Mouse (Mus musculus): ENCODE data around the gene Srsf3. TPM values are rescaled to one million over a fixed set of nuclear protein-coding genes. Genes with fewer than 3 reads are reported as not detected.

Gene Srsf3
- total and polyA plus RNA-seq, 3 experiments, result 171 to 687 (median 380) TPM

DNA sequence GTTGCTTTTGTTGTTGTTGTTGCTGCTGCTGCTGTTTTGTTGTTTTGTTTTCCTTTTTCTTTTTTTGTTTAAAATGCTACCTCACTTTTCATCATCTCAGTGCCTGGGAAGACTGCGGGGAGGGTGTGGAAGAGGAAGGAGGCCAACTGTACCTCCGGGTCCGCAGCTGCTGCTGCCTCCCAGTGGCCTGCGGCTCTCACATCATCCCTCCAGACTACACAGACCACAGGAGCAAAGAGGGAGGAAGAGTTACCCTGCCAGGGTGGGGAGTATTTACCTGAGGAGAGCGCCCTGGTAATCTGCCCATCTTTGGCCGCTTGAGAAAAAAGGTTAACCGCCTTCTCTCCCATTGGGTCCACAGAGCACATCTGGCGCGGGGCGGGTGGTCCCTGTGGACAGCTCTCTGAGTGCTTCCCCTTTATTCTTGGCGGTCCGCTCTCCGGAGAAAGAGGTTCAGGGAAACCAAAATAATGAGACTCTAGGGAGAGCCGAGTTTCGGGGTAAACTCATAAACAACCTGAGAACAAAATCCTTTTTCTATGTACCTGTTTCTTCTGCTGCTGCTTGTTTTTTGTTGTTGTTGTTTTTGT is 10.1 kb upstream of the Srsf3 start:
- H3K4me3 ChIP-seq (replicated peaks in 1 of 3; ENCODE audit: low read depth in 2 of 3, low read length in 2 of 3, poor library complexity in 1 of 3), result no peak overlapping the region
- DNase-seq (ENCODE audit: extremely low read depth), result no peak
- no peaks in the 10 kb centered on the region for H3K27me3 ChIP-seq (replicated peaks)
- H3K79me2 ChIP-seq (replicated peaks; ENCODE audit: control insufficient read depth, extremely low read depth, insufficient read depth, poor library complexity, severe bottlenecking), result no peaks in the 10 kb centered on the region
- no peak overlapping the region for H3K27ac ChIP-seq (ENCODE audit: insufficient read depth, low read depth)
- H3K9me3 ChIP-seq (replicated peaks; ENCODE audit: low read length), result no peaks in the 10 kb centered on the region
- H3K4me1 ChIP-seq (ENCODE audit: control insufficient read depth in 1 of 2, insufficient read depth in 2 of 2), result peaks cover 7 to 51% of the 10 kb centered on the region in 2 experiments
- TF ChIP-seq NELFE (IDR thresholded peaks at IDR 0.05; ENCODE audit: low read depth, low read length), result peak; percentile 34; the same call in 1 of the 2 replicates
- peak in 1 of 2 experiments; percentile 81; a peak in 2 of 4 replicates for TF ChIP-seq CTCF (conservative IDR thresholded peaks at IDR 0.05 in 1 of 2, IDR thresholded peaks at IDR 0.05 in 1 of 2; ENCODE audit: low read depth in 2 of 2, low read length in 2 of 2)
- TF ChIP-seq SIN3A (IDR thresholded peaks at IDR 0.05; ENCODE audit: low read length), result no peak
- no peak for TF ChIP-seq MXI1 (IDR thresholded peaks at IDR 0.05; ENCODE audit: low read depth, low read length)
- TF ChIP-seq ZMIZ1 (IDR thresholded peaks at IDR 0.05; ENCODE audit: low read depth, low read length), result no peak
- TF ChIP-seq MAZ (IDR thresholded peaks at IDR 0.05; ENCODE audit: low read depth, low read length), result peak; percentile 79
- TF ChIP-seq USF1 (IDR thresholded peaks at IDR 0.05; ENCODE audit: low read depth, low read length), result no peak
- TF ChIP-seq POLR2A (IDR thresholded peaks at IDR 0.05; ENCODE audit: low read depth, low read length), result no peak
- no peak for TF ChIP-seq ETS1 (conservative IDR thresholded peaks at IDR 0.05; ENCODE audit: low read depth, low read length)
- no peak for TF ChIP-seq NRF1 (IDR thresholded peaks at IDR 0.05; ENCODE audit: low read depth, low read length)
- no peak for TF ChIP-seq BHLHE40 (IDR thresholded peaks at IDR 0.05; ENCODE audit: low read depth, low read length)
- TF ChIP-seq JUND (conservative IDR thresholded peaks at IDR 0.05; ENCODE audit: low read depth, low read length), result no peak
- TF ChIP-seq ZNF384 (IDR thresholded peaks at IDR 0.05; ENCODE audit: low read depth, low read length), result 0 out of 2 replicates have a peak, but pooled peaks have one; percentile 36
- TF ChIP-seq GABPA (IDR thresholded peaks at IDR 0.05; ENCODE audit: insufficient replicate concordance, low read depth, low read length), result no peak
- TF ChIP-seq POLR2AphosphoS2 (IDR thresholded peaks at IDR 0.05; ENCODE audit: low read depth, low read length), result no peak
- TF ChIP-seq MAFK (IDR thresholded peaks at IDR 0.05; ENCODE audit: insufficient replicate concordance, low read length), result no peak
- TF ChIP-seq UBTF (IDR thresholded peaks at IDR 0.05; ENCODE audit: low read depth, low read length), result no peak
- peak; percentile 49; the same call in 1 of the 2 replicates for TF ChIP-seq MEF2A (IDR thresholded peaks at IDR 0.05; ENCODE audit: borderline replicate concordance, low read depth, low read length)
- 0 out of 2 replicates have a peak, but pooled peaks have one; percentile 50 for TF ChIP-seq TCF12 (IDR thresholded peaks at IDR 0.05; ENCODE audit: low read depth, low read length)
- no peak for TF ChIP-seq CHD2 (IDR thresholded peaks at IDR 0.05; ENCODE audit: low read length)
- peak; percentile 64 for TF ChIP-seq RAD21 (IDR thresholded peaks at IDR 0.05; ENCODE audit: low read depth, low read length)
- no peak for TF ChIP-seq ZC3H11A (IDR thresholded peaks at IDR 0.05; ENCODE audit: low read depth, low read length)
- peak; percentile 65 for TF ChIP-seq ELF1 (IDR thresholded peaks at IDR 0.05; ENCODE audit: low read depth, low read length)
- peak; percentile 73 for TF ChIP-seq SMC3 (IDR thresholded peaks at IDR 0.05; ENCODE audit: low read depth, low read length)
- TF ChIP-seq TBP (conservative IDR thresholded peaks at IDR 0.05; ENCODE audit: low read depth, low read length), result no peak
- peak; percentile 47; the same call in 1 of the 2 replicates for TF ChIP-seq MAX (IDR thresholded peaks at IDR 0.05; ENCODE audit: low read length)
- TF ChIP-seq EP300 (IDR thresholded peaks at IDR 0.05; ENCODE audit: low read length), result 0 out of 2 replicates have a peak, but pooled peaks have one; percentile 27
- TF ChIP-seq IRF4 (IDR thresholded peaks at IDR 0.05; ENCODE audit: low read depth, low read length), result peak; percentile 29
- TF ChIP-seq RCOR1 (conservative IDR thresholded peaks at IDR 0.05; ENCODE audit: low read depth, low read length), result no peak
- TF ChIP-seq HCFC1 (IDR thresholded peaks at IDR 0.05; ENCODE audit: low read depth, low read length), result peak; percentile 28; the same call in 1 of the 2 replicates
- no peak for TF ChIP-seq CHD1 (IDR thresholded peaks at IDR 0.05; ENCODE audit: low read depth, low read length)
- no peak for TF ChIP-seq ZKSCAN1 (IDR thresholded peaks at IDR 0.05; ENCODE audit: borderline replicate concordance, low read depth, low read length)
- H3K36me3 ChIP-seq (replicated peaks in 1 of 2; ENCODE audit: control insufficient read depth in 1 of 2, insufficient read depth in 1 of 2, low read length in 1 of 2), result no peaks in the 10 kb centered on the region
- in situ Hi-C loops (cut with MboI; ENCODE audit: low pct_ligation_motif_present, low pct_unique_long_range_greater_than_20kb, low sequenced_read_pairs), result no loop called here
- H3K9ac ChIP-seq (ENCODE audit: insufficient read depth, low read depth), result peak overlapping the region; percentile 2; the same call in 1 of the 2 replicates
- dilution Hi-C loops (cut with MboI; ENCODE audit: extremely low pct_ligation_motif_present, extremely low pct_unique_long_range_greater_than_20kb, low sequenced_read_pairs), result no loop called here
- peak overlapping the region; percentile 4; the same call in 1 of the 2 replicates for H3K4me2 ChIP-seq (ENCODE audit: insufficient read depth, low read depth, poor library complexity, severe bottlenecking)
